Mouse (Mus musculus) liver, postnatal 0 days (tissue): ENCODE data around the gene Fam83e.

ENCODE experiments used
- CTCF ChIP-seq: sonication (generic); IDR thresholded peaks from 2 replicates; pipeline ENCODE4 v1.5.1; 2016; ENCODE audit warnings: antibody characterized with exemption, low read depth
- EP300 ChIP-seq: IDR thresholded peaks from 2 replicates; pipeline ENCODE4 v1.6.1; 2016; ENCODE audit warnings: antibody characterized with exemption, low read depth, mild to moderate bottlenecking

GRCm38 (mm10) chr7:45677627-45678295 is 43.3 kb upstream of the Fam83e start:
- no peak for TF ChIP-seq CTCF
- TF ChIP-seq EP300 = no peak
